Mouse (Mus musculus) stomach, embryonic 16.5 days (tissue): ENCODE data around the gene Cabp2. TPM values are rescaled to one million over a fixed set of nuclear protein-coding genes. Genes with fewer than 3 reads are reported as not detected.

ENCODE experiments used
- polyA plus RNA-seq: library from polyadenylated mRNA; unstranded; fragments of >200 nt; fragmentation: Nextera tagmentation; extraction: Ambion mirVana; gene quantifications from 2 replicates; pipeline ENCODE4 v1.2.1, GENCODE M21; 2015

Cabp2 gene
- polyA plus RNA-seq, 1 experiment from 2014 or later: 2.9 TPM

Other genes with a start within 250 kb of the Cabp2 start
- 42.2 and 44.4 TPM in 2 replicates for gene Chka, start 229.8 kb upstream of the Cabp2 start, polyA plus RNA-seq
- gene Tcirg1, start 174.4 kb upstream of the Cabp2 start, polyA plus RNA-seq: 43.1 and 46.6 TPM in 2 replicates
- gene Ndufs8, start 168.8 kb upstream of the Cabp2 start, polyA plus RNA-seq: 271 and 298 TPM in 2 replicates
- gene Aldh3b1, start 151.8 kb upstream of the Cabp2 start, polyA plus RNA-seq: 3.5 and 4.9 TPM in 2 replicates
- 25.6 and 29.9 TPM in 2 replicates for gene Unc93b1, start 146.4 kb upstream of the Cabp2 start, polyA plus RNA-seq
- 0.39 and 0.92 TPM in 2 replicates for gene Aldh3b3, start 122.9 kb upstream of the Cabp2 start, polyA plus RNA-seq
- 44.0 and 68.7 TPM in 2 replicates for gene Aldh3b2, start 109.2 kb upstream of the Cabp2 start, polyA plus RNA-seq
- gene Acy3, start 95.0 kb upstream of the Cabp2 start, polyA plus RNA-seq: 7.8 and 10.2 TPM in 2 replicates
- 0.17 TPM in 1 of 2 replicates, not detected in the other for gene Tbx10, start 88.8 kb upstream of the Cabp2 start, polyA plus RNA-seq
- gene Nudt8, start 81.0 kb upstream of the Cabp2 start, polyA plus RNA-seq: 30.5 and 31.3 TPM in 2 replicates
- gene Gm49405, start 81.0 kb upstream of the Cabp2 start, polyA plus RNA-seq: 2.8 and 3.4 TPM in 2 replicates
- 3.8 and 4.8 TPM in 2 replicates for gene Doc2g, start 78.3 kb upstream of the Cabp2 start, polyA plus RNA-seq
- gene Ndufv1, start 68.8 kb upstream of the Cabp2 start, polyA plus RNA-seq: 222 and 223 TPM in 2 replicates
- gene Gstp1, start 43.6 kb upstream of the Cabp2 start, polyA plus RNA-seq: 793 and 833 TPM in 2 replicates
- 24.2 and 28.7 TPM in 2 replicates for gene Gstp2, start 35.6 kb upstream of the Cabp2 start, polyA plus RNA-seq
- gene Gstp3, start 22.0 kb upstream of the Cabp2 start, polyA plus RNA-seq: 5.3 and 6.1 TPM in 2 replicates
- 115 and 128 TPM in 2 replicates for gene Cdk2ap2, start 15.6 kb downstream of the Cabp2 start, polyA plus RNA-seq
- gene Pitpnm1, start 18.4 kb downstream of the Cabp2 start, polyA plus RNA-seq: 13.8 and 14.9 TPM in 2 replicates
- gene Aip, start 44.3 kb downstream of the Cabp2 start, polyA plus RNA-seq: 86.9 and 90.8 TPM in 2 replicates
- not detected in 2 replicates for gene Gpr152, start 58.2 kb downstream of the Cabp2 start, polyA plus RNA-seq
- gene Cabp4, start 62.5 kb downstream of the Cabp2 start, polyA plus RNA-seq: 0.12 TPM in 1 of 2 replicates, not detected in the other
- 176 and 182 TPM in 2 replicates for gene Coro1b, start 67.0 kb downstream of the Cabp2 start, polyA plus RNA-seq
- gene Ptprcap, start 72.0 kb downstream of the Cabp2 start, polyA plus RNA-seq: 5.8 and 6.2 TPM in 2 replicates
- 50.2 and 60.4 TPM in 2 replicates for gene Rps6kb2, start 81.8 kb downstream of the Cabp2 start, polyA plus RNA-seq
- 1.8 and 3.1 TPM in 2 replicates for gene Carns1, start 93.9 kb downstream of the Cabp2 start, polyA plus RNA-seq
- 3.6 and 3.8 TPM in 2 replicates for gene Tbc1d10c, start 109.7 kb downstream of the Cabp2 start, polyA plus RNA-seq
- gene Ppp1ca, start 110.5 kb downstream of the Cabp2 start, polyA plus RNA-seq: 727 and 779 TPM in 2 replicates
- gene Rad9a, start 120.1 kb downstream of the Cabp2 start, polyA plus RNA-seq: 26.2 and 26.7 TPM in 2 replicates
- 5.3 and 6.3 TPM in 2 replicates for gene Clcf1, start 132.7 kb downstream of the Cabp2 start, polyA plus RNA-seq
- gene AC109138.7, start 132.8 kb downstream of the Cabp2 start, polyA plus RNA-seq: not detected in 2 replicates
- gene Pold4, start 150.3 kb downstream of the Cabp2 start, polyA plus RNA-seq: 36.3 and 38.0 TPM in 2 replicates
- gene Ssh3, start 187.6 kb downstream of the Cabp2 start, polyA plus RNA-seq: 44.5 and 53.2 TPM in 2 replicates
- gene Ankrd13d, start 201.6 kb downstream of the Cabp2 start, polyA plus RNA-seq: 10.9 and 11.9 TPM in 2 replicates
- 18.0 and 20.0 TPM in 2 replicates for gene Grk2, start 224.6 kb downstream of the Cabp2 start, polyA plus RNA-seq